In the genomic region with DNA sequence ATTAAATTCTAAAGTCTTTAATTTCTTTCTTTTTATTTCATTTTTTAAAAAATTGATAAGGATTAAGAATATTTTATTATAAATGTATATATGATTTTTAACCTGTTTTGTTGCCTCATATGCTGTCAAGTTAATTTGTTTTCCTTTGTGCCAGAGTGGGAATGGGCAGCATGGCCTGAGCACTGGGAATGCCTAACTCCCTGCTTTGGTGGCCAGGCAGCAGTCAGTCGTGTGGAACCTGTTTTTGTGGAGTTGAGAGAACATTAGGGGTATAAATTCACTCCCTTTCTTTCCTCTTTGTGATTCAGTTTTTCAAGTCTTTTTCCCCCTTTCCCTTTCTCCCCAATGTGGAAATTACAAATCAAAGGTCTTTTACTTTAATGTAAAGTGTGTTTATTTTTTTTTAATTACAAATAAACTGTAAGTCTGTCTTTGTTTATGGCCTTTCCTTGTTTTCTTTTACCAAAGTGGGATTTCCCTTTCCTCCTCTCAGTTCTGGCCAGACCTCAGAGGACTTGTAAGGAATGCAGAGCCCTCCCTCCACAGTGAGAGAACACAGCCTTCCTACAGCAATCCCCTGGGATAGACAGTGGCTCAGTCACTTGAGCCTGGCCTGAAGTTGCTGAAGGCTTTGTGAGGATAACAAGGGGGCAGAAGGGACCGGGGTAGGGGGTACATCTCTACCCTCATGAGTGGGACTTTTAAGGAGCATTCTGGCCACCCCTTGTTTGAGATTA, we compare ENCODE assay signal across 24 mouse cellular contexts. TPM values are rescaled to one million over a fixed set of nuclear protein-coding genes. Genes with fewer than 3 reads are reported as not detected.
A peak's percentile ranks its signal among the peaks of the same experiment; 100 is the strongest.
DNase-seq lines count a peak whose midpoint lies in the region; ATAC-seq and TF ChIP-seq lines count a peak whose summit lies in the region.
"Had no signal": no experiment of that assay in that cellular context is flagged by ENCODE, and none has a peak within 500 bp of the region (broad histone marks: within the 10 kb centered on the region; RNA-seq: fewer than 3 reads in every experiment).

No protein-coding gene starts in this region.

- H3K36me3 ChIP-seq in kidney, embryonic 15.5 days = no peaks in the 10 kb centered on the region
- H3K36me3 ChIP-seq in kidney, postnatal 0 days (ENCODE audit: insufficient read depth, low read length) = no peaks in the 10 kb centered on the region
- H3K36me3 ChIP-seq: embryonic facial prominence, embryonic 13.5 days; embryonic facial prominence, embryonic 15.5 days; forebrain, embryonic 10.5 days; forebrain, embryonic 12.5 days had no signal

- TF ChIP-seq CTCF in kidney, postnatal 0 days (IDR thresholded peaks at IDR 0.05; ENCODE audit: low read depth) = no peak

- peak; percentile 86 for ATAC-seq in kidney, embryonic 15.5 days (replicated peaks; ENCODE audit: low FRiP score)
- no peak for ATAC-seq in kidney, postnatal 0 days (replicated peaks; ENCODE audit: low FRiP score, low read depth)
- ATAC-seq: forebrain, embryonic 14.5 days; forebrain, embryonic 16.5 days had no signal

- 0 out of 2 replicates have a peak, but pooled peaks cover 2% of the 10 kb centered on the region for H3K9me3 ChIP-seq in kidney, embryonic 15.5 days (replicated peaks)
- no peaks in the 10 kb centered on the region for H3K9me3 ChIP-seq in kidney, postnatal 0 days (replicated peaks; ENCODE audit: low read length)
- H3K9me3 ChIP-seq: embryonic facial prominence, embryonic 15.5 days had no signal

- H3K4me1 ChIP-seq in kidney, embryonic 15.5 days = 0 out of 2 replicates have a peak, but pooled peaks cover 4% of the 10 kb centered on the region
- no peaks in the 10 kb centered on the region for H3K4me1 ChIP-seq in kidney, postnatal 0 days (replicated peaks; ENCODE audit: insufficient read depth, low read length)
- H3K4me1 ChIP-seq: embryonic facial prominence, embryonic 13.5 days; embryonic facial prominence, embryonic 15.5 days; forebrain, embryonic 10.5 days; forebrain, embryonic 12.5 days had no signal

- WGBS in kidney, embryonic 15.5 days = 44% methylated on average over 2 of the region's 2 CpGs
- WGBS in kidney, postnatal 0 days = 31% methylated on average over 2 of the region's 2 CpGs

- H3K27me3 ChIP-seq in kidney, embryonic 15.5 days = no peaks in the 10 kb centered on the region
- no peaks in the 10 kb centered on the region for H3K27me3 ChIP-seq in kidney, postnatal 0 days (ENCODE audit: insufficient read depth, low read length)
- H3K27me3 ChIP-seq: embryonic facial prominence, embryonic 13.5 days; embryonic facial prominence, embryonic 15.5 days; forebrain, embryonic 12.5 days had no signal

- no peak overlapping the region for H3K9ac ChIP-seq in kidney, embryonic 15.5 days
- no peak overlapping the region for H3K9ac ChIP-seq in kidney, postnatal 0 days (ENCODE audit: low read depth, low read length)
- H3K9ac ChIP-seq: embryonic facial prominence, embryonic 13.5 days; embryonic facial prominence, embryonic 15.5 days; forebrain, embryonic 12.5 days had no signal

- no peak overlapping the region for H3K4me3 ChIP-seq in kidney, embryonic 15.5 days (replicated peaks)
- no peak overlapping the region for H3K4me3 ChIP-seq in kidney, postnatal 0 days (replicated peaks; ENCODE audit: low read depth, low read length)
- H3K4me3 ChIP-seq: embryonic facial prominence, embryonic 13.5 days; embryonic facial prominence, embryonic 15.5 days; erythroblast, embryonic 14.5 days; forebrain, embryonic 10.5 days; forebrain, embryonic 12.5 days had no signal

- no peak for DNase-seq in kidney, adult 8-10 months
- peak; percentile 64 for DNase-seq in kidney, postnatal 0 days (ENCODE audit: low spot score)
- DNase-seq in kidney, adult 18-20 months = no peak
- DNase-seq: adrenal gland, adult 2 months; adrenal gland, postnatal 10 days; adrenal gland, postnatal 25 days; cerebellum, adult 11 months; cerebellum, adult 18-20 months; cerebellum, adult 8-10 months; cerebellum, adult 9-11 months; cerebellum, postnatal 14 days; cerebellum, postnatal 36 days; embryo, embryonic 11 days had no signal

- H3K27ac ChIP-seq in kidney, embryonic 15.5 days = peak overlapping the region; percentile 56; the same call in 1 of the 2 replicates
- peak overlapping the region; percentile 69 for H3K27ac ChIP-seq in kidney, postnatal 0 days
- H3K27ac ChIP-seq: embryonic facial prominence, embryonic 13.5 days; embryonic facial prominence, embryonic 15.5 days; forebrain, embryonic 10.5 days; forebrain, embryonic 12.5 days had no signal

- no peak overlapping the region for H3K4me2 ChIP-seq in kidney, embryonic 15.5 days
- no peak overlapping the region for H3K4me2 ChIP-seq in kidney, postnatal 0 days (ENCODE audit: low read length)
- H3K4me2 ChIP-seq: embryonic facial prominence, embryonic 13.5 days; embryonic facial prominence, embryonic 15.5 days; forebrain, embryonic 12.5 days had no signal

RNA-seq across cellular contexts. Expression of gene Slc22a28, which starts 17.2 kb away (rescaled TPM):
- polyA plus RNA-seq in kidney, embryonic 15.5 days (2015; fragmentation: Nextera tagmentation; extraction: Ambion mirVana) = 2.0 and 2.3 TPM in 2 replicates
- polyA plus RNA-seq in kidney, postnatal 0 days (2015; fragmentation: Nextera tagmentation; extraction: Ambion mirVana) = 6.0 and 10.8 TPM in 2 replicates
- polyA plus RNA-seq: adrenal gland, adult 2 months; brain, embryonic 14.5 days; C2C12; embryonic facial prominence, embryonic 11.5 days; embryonic facial prominence, embryonic 13.5 days; embryonic facial prominence, embryonic 15.5 days; erythroblast, embryonic 14.5 days; forebrain, embryonic 10.5 days; forebrain, embryonic 12.5 days; forebrain, embryonic 14.5 days; forebrain, embryonic 16.5 days had no signal
